Mouse (Mus musculus): Measurements from ENCODE around the gene Spin1. TPM values are rescaled to one million over a fixed set of nuclear protein-coding genes. Genes with fewer than 3 reads are reported as not detected.

The Spin1 gene
- polyA plus RNA-seq, 1 experiment: 25.5 TPM

DNA sequence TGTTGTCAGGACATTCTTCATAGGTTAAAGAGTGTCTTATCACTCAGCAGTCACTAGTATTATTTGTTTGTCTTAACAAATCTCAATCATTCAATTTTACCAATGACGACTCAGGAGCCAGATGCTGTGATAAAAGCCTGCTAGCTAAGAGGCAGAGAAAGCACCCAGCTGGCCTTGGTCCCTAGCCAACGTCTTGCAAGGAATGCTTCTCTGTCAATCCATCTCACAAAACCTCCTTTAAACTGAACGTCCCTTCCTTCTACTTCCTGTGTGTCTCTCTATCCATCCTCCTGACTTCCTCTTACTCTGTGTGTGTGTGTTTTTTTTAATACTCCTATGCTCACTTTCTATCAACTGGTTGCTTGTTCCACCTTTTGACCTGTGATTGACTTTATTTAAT, 78.7 kb downstream of the Spin1 start:
- 21% methylated on average over 3 of the region's 3 CpGs for WGBS
- H3K4me1 ChIP-seq (ENCODE audit: control insufficient read depth, insufficient read depth, low read length): no peaks in the 10 kb centered on the region
- no peak for TF ChIP-seq POLR2A (IDR thresholded peaks at IDR 0.05; ENCODE audit: borderline replicate concordance, extremely low read depth, low read depth, low read length)
- no peak for TF ChIP-seq CTCF (IDR thresholded peaks at IDR 0.05; ENCODE audit: insufficient read depth, low read length)
- no peak overlapping the region for H3K4me3 ChIP-seq (replicated peaks; ENCODE audit: extremely low read depth, low read depth, low read length)
- no peak for DNase-seq

DNA sequence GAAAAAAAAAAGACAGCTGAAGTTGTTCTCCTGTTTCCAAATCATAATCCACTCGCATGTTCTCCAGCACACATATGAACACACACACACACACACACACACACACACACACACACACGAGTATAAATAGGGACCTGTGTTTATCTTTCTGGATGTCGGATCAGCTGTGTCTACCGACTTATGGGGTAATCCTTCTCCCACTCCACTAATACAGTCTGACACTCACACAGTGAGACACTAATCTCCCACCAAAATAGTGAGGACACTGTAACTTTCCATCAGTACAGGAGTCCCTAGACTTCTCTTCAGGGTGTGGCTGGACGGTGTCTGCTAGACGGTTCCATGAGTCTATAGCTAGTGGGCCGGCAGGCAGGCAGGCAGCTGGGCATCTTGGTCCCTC, 81.6 kb downstream of the Spin1 start:
- 77% methylated on average over 7 of the region's 7 CpGs for WGBS
- no peak for DNase-seq
- TF ChIP-seq POLR2A (IDR thresholded peaks at IDR 0.05; ENCODE audit: borderline replicate concordance, extremely low read depth, low read depth, low read length) (no peak), CTCF (IDR thresholded peaks at IDR 0.05; ENCODE audit: insufficient read depth, low read length) (no peak)

DNA sequence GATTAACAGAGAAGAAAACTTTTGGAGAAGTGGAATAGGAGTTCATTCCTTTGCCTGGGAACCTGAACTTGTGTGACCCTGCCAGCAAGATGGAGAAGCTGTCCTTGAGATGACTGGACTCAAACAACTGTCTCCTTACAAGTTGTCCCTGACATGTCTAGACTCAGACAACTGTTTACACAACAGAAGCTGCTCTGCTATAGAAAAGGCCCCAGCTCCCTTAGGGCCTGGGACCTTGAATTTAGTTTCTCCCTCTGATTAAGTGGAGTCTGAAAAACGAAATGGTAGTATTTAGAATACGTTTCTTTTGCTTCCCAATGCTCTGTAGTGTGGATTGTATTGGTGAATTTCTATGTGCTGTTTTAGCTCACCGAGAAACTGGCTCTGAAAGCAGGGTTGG, 84.2 kb downstream of the Spin1 start:
- DNase-seq: no peak
- TF ChIP-seq CTCF (IDR thresholded peaks at IDR 0.05; ENCODE audit: insufficient read depth, low read length) (no peak), POLR2A (IDR thresholded peaks at IDR 0.05; ENCODE audit: borderline replicate concordance, extremely low read depth, low read depth, low read length) (no peak)
- no peak overlapping the region for H3K4me3 ChIP-seq (replicated peaks; ENCODE audit: extremely low read depth, low read depth, low read length)
- 60% methylated on average over 3 of the region's 3 CpGs for WGBS
- H3K4me1 ChIP-seq (ENCODE audit: control insufficient read depth, insufficient read depth, low read length): no peaks in the 10 kb centered on the region; the same call in 1 of the 2 replicates

More for the DNA sequence above, 81.6 kb downstream of the Spin1 start:
- H3K4me1 ChIP-seq (ENCODE audit: control insufficient read depth, insufficient read depth, low read length): no peaks in the 10 kb centered on the region; the same call in 1 of the 2 replicates
- H3K4me3 ChIP-seq (replicated peaks; ENCODE audit: extremely low read depth, low read depth, low read length): no peak overlapping the region

DNA sequence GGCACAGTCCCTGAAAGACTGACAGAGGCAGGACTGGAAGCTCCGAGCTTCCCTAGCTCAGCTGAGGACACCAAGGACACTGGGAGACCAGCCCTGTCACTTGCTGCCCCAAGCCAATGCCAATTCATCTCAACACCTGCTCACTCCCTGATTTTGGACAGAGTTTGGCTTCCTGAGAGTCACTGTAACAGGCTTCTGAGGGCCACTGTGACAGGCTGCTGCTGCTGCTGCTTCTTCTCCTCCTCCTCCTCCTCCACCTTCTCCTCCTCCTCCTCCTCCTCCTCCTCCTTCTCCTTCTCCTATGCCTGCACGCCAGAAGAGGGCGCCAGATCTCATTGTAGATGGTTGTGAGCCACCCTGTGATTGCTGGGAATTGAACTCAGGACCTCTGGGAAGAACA, 89.7 kb downstream of the Spin1 start:
- TF ChIP-seq CTCF (IDR thresholded peaks at IDR 0.05; ENCODE audit: insufficient read depth, low read length) (no peak), POLR2A (IDR thresholded peaks at IDR 0.05; ENCODE audit: borderline replicate concordance, extremely low read depth, low read depth, low read length) (no peak)
- 60% methylated on average over 3 of the region's 3 CpGs for WGBS
- H3K4me3 ChIP-seq (replicated peaks; ENCODE audit: extremely low read depth, low read depth, low read length): no peak overlapping the region
- no peak for DNase-seq
- H3K4me1 ChIP-seq (ENCODE audit: control insufficient read depth, insufficient read depth, low read length): no peaks in the 10 kb centered on the region; the same call in 1 of the 2 replicates

DNA sequence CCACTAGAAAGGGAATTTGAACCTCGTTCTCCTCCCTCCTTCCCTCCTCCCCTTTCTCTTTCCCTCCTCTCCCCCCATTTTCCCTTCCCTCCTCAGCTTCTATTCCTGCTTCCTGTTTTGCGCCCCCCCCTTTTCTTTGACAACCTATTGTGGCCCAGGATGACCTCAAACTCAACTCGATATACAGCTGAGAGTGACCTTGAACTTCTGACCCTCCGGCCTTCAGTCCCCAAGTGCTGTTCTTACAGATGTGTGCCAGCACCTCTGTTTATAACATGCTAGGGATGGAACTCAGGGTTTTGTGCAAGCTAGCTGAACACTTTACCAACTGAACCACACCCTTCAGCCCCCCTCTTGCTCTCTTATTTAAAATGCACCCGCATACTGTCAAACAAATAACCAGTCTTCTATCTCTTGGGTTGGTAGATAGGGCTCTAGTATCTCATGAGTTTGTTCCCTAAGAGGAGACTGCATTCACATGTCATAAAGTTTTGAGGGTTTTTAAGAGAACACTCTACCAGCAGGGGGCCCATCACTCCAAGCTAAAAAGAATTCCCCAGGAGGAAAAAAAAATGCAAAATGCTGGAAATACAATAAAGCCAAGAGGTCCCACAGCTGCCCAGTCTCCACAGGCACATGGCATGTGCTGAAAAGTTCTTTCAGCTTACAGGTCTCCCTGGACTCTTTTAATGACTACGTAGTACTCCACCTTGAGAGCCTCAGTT, 90.9 kb downstream of the Spin1 start:
- Histone ChIP-seq H3K4me3 (replicated peaks; ENCODE audit: extremely low read depth, low read depth, low read length) (no peak overlapping the region), H3K4me1 (ENCODE audit: control insufficient read depth, insufficient read depth, low read length) (no peaks in the 10 kb centered on the region)
- DNase-seq: no peak
- no peak for TF ChIP-seq POLR2A (IDR thresholded peaks at IDR 0.05; ENCODE audit: borderline replicate concordance, extremely low read depth, low read depth, low read length)
- TF ChIP-seq CTCF (IDR thresholded peaks at IDR 0.05; ENCODE audit: insufficient read depth, low read length): no peak
- 67% methylated on average over 6 of the region's 6 CpGs for WGBS

DNA sequence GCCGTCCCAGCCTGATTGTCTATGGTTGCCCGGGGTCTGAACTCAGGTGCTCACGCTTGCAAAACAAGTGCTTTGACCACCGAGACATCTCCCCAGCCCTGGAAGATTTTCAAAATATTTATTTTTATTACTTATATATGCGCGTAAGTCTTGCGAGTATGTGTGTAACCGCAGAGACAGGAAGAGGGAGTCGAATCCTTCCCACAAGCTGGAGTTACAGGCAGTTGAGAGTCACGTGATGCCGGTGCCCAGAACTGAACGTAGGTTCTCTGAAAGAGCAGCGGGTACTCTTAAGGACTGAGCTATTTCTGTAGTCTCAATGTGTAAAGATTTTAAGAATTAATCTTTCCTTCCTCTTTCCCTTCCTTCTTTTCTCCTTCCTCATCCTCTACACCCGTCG, 93.2 kb downstream of the Spin1 start:
- H3K4me1 ChIP-seq (ENCODE audit: control insufficient read depth, insufficient read depth, low read length): no peaks in the 10 kb centered on the region
- no peak for TF ChIP-seq POLR2A (IDR thresholded peaks at IDR 0.05; ENCODE audit: borderline replicate concordance, extremely low read depth, low read depth, low read length)
- TF ChIP-seq CTCF (IDR thresholded peaks at IDR 0.05; ENCODE audit: insufficient read depth, low read length): no peak
- no peak for DNase-seq
- H3K4me3 ChIP-seq (replicated peaks; ENCODE audit: extremely low read depth, low read depth, low read length): no peak overlapping the region
- WGBS: 75% methylated on average over 15 of the region's 15 CpGs

DNA sequence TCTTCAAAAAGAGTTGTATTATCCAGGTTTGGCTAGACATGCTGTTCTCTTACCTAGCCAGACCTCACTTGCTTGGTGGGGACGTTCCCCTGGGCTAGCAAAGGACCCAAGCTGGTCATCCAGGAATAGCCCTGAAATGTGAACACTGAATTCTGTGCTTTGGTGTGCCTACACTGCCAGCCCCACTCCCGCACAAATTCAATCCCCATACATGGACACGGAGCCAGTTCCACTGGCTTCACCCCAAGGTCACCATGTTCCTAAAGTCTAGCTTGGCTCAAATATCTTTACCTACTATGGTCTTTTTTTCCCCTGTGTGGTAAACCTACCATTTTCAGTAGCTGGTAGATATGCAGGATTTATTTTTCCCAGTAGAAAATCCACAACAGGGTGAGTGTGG, 97.0 kb downstream of the Spin1 start:
- TF ChIP-seq CTCF (IDR thresholded peaks at IDR 0.05; ENCODE audit: insufficient read depth, low read length) (no peak), POLR2A (IDR thresholded peaks at IDR 0.05; ENCODE audit: borderline replicate concordance, extremely low read depth, low read depth, low read length) (no peak)
- DNase-seq: no peak
- WGBS: 68% methylated on average over 3 of the region's 3 CpGs
- H3K4me3 ChIP-seq (replicated peaks; ENCODE audit: extremely low read depth, low read depth, low read length): no peak overlapping the region
- H3K4me1 ChIP-seq (ENCODE audit: control insufficient read depth, insufficient read depth, low read length): no peaks in the 10 kb centered on the region

DNA sequence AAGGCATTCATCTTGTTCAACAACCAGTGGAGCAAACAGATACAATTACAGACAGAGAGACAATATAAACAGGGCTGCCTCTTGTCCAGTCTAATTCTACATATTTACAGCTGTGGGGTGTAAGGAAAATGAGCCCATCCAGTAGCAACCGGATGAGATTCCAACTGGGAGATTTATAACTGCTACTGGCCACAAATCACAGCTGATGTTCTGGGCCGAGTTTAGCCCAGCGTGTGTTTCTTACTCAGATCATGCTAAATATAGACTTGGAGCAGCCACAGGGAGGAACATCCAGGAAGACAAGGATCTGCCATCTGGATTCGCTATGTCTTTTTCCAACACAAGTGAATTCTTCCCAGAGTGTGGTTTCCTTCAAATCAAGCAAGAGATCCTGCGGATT, 97.5 kb downstream of the Spin1 start:
- Histone ChIP-seq H3K4me1 (ENCODE audit: control insufficient read depth, insufficient read depth, low read length) (no peaks in the 10 kb centered on the region), H3K4me3 (replicated peaks; ENCODE audit: extremely low read depth, low read depth, low read length) (no peak overlapping the region)
- WGBS: 59% methylated on average over 5 of the region's 5 CpGs
- no peak for DNase-seq
- TF ChIP-seq POLR2A (IDR thresholded peaks at IDR 0.05; ENCODE audit: borderline replicate concordance, extremely low read depth, low read depth, low read length): no peak
- no peak for TF ChIP-seq CTCF (IDR thresholded peaks at IDR 0.05; ENCODE audit: insufficient read depth, low read length)

Other genes with a start within 250 kb of the Spin1 start
- 0.79 and 1.0 TPM in 2 replicates for gene Nxnl2, start 70.1 kb downstream of the Spin1 start, polyA plus RNA-seq (2012; rRNA removed)

Data from lung, adult 2 months (tissue).